Mouse (Mus musculus): ENCODE results near the gene AU022252.

GRCm38 (mm10) chr4:119252025-119252808 is 19.7 kb upstream of the AU022252 start:
- TF ChIP-seq CTCF (IDR thresholded peaks at IDR 0.05; ENCODE audit: low read depth) (no peak), EP300 (IDR thresholded peaks at IDR 0.05; ENCODE audit: low read depth) (no peak)

Measured in heart, postnatal 0 days (tissue).